Mouse (Mus musculus) urinary bladder, postnatal 14 days (tissue): ENCODE data around the gene Stub1.
A peak's percentile ranks its signal among the peaks of the same experiment; 100 is the strongest.
"Not testable (repeated sequence)": the region's sequence is repeated elsewhere in the genome, so short reads cannot be mapped to it uniquely, and the experiment has no call there.

Source experiments
- DNase-seq: peaks from one replicate; pipeline ENCODE4 v3.0.0; 2021; ENCODE audit warnings: low spot score

Stub1 gene

DNA sequence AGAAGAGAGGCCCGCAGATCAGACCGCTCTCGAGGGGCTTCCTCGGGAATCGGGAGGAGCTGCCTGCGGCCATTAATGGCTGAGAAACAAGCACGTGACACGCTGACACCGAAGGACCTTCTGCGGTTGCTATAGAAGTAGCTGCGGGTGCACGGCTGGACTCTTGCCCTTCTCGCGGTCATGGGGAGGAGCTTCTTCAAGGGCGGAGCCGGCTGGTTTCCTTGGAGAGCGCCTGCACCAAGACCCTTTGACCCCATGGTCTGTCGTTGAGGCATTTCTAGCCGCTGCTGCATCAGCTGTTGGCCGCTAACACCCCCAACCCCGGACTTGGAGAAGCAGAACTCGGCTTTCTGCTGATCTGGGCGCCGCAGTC lies at the start of gene Stub1:
Gene Stub1 (minus strand): TSS at position 114 of the 373 bp plus-strand sequence.
- DNase-seq, result peak; percentile 91

DNA sequence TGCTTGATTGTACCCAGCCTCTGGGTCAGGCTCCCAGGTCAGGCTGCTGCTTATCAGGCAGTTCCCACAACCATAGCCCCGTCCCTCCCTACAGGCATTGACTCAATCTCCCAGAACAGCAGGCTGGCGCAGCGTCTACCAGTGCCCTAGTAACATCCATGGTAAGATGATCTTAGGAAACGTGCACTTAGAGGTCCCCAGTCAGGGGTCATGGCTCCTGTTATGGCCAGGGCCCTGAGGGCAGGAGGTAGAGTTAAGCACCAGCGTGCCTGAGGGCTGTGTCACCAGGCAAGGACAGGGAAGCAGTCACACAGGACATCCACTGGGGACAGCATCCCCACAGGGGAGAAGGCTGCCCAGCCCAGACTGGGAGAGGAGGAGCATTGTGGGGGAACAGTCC lies 49.1 kb upstream of the Stub1 start:
- DNase-seq, result no peak

DNA sequence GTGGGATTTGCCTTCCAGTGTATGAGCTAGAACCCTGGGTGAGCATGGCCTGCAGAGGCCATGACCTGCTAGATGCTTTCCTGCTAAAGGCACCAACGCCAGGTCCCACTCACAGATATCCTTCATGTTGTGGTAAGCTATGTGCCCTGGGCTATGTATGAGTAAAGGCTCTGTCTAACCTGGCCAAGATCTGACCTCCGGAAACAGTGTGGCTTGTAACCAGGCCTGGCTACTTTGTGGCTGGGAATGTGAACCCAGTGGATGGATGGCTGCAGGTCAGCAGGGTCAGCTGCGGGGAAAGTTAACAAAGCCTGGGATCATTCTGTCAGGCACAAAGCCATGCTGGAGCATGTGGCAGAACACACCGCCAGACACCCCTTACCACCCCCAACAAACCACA lies 48.5 kb upstream of the Stub1 start:
- no peak for DNase-seq

DNA sequence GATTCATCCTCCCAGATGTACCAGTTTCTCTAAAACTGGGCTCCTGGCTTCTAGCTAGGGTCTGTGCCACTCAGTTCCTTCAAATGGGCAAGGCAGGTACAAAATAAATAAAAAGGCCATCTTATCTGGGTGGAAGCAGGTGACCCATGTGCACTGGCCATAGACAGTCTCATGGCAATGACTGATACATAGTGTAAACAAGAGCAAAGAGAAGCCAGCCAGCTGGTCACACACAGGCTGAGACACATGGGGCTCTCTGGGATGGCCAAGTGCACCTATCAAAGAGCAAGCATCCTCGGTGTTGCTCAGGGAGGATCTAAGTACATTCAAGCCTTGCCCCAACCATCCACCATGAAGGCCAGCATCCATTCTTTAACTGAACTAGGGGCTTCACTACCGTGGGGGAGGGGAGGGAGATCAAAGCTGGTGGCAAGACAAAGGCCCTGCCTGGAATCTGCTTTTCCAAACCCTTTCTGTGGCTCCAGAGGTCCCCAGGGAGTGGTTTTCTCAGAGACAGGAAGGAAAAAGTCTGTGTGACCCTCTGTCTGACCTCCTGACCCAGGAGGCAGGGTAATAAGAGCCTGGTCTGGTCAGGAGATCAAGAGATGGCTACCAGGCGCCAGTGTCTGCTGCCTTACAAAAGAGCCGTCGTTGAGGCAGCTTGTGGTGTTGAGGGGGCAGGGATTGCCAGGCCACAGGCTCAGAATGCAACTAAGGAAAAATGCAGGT lies 47.9 kb upstream of the Stub1 start:
- DNase-seq, result no peak

DNA sequence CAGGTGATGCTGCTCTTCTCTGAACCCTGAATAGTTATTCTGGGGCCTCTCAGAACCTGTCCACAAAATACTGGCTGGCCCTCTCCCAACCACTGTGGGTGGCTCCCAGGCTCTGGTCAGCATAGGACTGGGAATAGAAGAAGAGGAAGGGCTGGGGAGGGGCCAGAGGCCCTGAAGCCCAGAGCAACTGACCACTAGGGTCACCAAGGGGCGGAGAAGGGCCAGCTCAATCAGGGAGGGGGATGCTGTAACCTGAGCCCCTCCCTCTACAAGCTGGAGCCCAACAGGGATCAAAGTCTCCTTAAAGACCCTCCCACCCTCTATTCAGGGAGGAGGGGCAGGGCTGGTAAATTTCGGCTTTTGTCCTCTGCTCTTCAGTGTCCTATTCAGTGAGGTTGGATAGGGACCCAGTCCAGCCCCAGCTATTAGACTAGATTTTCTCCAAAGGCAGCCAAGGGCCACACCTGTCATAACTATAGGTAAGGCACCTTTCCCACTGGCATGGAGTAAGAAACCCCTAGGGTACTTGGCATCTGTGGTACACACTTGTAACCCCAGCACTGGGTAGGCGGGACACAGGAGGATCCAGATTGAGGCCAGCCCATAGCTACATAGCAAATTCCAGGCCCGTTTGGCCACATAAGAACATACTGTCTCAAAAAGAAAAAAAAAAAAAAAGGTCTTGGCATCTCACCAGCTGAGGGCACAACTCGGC lies 47.1 kb upstream of the Stub1 start, which contains the start of gene Wfikkn1:
Gene Wfikkn1 (minus strand): TSS at position 663 of the 715 bp plus-strand sequence.
- no peak for DNase-seq

DNA sequence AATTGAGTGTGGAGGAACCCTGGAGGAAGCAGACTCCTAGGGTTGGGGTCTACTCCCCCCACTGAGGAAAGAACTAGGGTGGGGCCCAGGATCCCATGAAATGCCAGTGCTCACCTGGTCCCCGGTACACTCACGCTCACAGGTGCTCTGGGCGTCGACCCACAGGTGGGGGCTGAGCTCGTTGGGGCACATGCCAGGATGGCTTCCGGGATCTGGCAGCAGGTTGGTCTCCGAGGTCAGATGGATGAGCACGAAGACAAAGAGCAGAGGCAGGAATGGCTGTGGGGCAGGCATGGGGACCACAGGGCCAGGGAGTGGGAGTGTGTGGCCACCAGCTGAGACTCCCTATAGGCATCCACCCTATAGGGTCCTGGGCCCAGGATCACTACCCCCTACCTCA lies 46.5 kb upstream of the Stub1 start:
- no peak for DNase-seq

DNA sequence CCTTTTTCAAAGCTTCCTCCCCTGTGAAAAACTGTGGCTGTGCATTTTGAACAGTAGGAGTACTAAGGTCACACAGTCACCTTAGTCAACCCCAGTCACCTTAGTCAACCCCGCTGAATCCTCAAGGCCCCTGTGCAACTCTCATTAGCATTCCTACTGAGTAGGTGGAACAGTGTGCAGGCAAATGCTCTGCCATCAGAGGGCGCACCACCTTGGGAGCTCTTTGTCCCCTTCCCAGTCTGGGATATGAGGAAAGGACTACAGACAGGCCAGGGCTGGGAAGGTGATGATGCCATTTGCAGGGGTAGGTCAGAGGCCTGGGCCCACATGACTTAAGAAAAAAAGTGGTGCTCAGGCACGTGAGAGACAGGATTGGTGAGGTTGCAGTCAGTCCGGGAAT lies 46.1 kb upstream of the Stub1 start:
- peak; percentile 46 for DNase-seq

DNA sequence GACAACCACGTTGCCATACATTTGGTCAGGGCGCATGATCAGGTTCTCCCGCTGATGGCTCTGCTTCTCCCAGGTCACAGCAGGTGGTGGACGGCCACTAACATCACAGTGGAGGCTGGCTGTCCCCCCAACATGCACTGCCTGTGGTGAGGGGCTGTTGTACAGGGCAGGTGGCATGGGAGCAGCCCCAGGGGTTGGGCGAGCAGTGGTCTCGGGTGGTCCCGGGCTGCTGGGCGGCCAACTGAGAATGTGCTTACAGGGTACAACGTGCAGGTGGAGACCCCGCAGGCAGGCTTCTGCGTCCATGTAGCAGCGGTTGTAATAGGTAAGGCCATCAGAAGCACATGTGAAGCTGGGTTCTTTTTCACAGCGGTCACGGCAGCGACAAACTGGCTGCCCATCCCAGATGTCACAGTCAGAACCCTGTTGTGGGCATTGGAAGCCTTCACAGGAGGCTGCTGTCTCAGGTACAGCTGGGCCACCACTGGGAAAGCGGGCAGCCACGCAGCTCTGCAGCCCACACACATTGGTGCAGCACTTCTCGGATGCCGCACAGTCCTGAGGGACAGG lies 45.5 kb upstream of the Stub1 start:
- no peak for DNase-seq

DNA sequence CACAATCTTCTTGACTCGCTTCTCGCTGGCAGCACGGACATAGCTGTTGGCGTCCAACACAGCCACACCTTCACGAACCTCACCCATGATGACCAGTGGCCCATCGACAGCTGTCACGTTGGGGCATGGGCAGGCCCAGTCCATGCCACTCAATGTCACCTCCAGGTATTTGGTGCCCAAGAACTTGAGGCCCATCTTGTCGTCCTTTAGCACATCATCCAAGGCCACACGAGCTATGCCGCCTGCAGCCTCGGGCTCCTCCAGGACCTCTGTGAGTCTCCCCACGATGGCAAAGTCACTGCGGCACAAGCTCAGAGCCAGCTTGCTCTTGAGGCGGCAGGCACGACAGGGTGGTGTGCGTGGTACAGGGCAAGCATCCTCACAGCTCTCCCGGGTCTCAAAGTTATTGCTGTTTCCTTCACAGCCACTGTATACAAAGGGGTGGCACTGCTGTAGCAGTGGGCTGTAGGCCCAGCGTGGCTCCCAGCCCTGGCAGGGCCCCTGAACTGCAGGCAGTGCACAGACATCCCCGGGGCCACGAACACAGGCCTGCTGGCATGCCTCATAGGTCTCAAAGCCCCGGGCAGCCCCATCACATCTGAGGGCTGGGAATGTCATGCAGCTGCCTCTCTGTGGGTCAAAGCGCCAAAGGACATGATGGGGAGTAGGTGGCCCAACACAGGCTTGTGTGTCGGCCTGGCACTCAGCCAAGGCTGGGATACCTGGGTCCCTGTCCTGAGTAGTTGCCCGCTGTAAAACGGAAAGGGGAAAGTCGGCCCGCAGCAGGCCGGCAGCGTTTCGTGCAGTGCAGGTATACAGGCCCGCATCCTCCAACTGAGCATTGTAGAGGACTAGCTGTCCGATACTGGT lies 44.8 kb upstream of the Stub1 start:
- DNase-seq, result no peak

DNA sequence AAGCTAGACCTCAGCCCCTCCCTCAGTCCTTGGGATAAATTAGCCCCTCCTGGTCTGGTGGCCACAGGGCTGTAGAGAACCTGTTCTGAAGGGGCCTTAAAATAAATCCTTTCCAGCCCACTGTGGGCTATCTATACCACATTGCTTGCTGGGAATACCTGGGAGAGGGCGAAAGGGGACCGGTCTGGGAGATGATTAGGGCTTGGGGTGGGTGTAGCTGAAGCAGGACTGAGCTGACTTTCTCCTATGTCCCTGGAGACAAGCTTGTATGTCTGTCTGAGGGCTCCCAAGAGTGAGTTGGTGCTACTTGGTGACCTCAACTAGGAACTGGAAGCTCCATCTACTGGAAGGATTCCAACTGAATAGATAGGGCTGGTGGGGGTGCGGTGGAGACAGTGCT lies 43.8 kb upstream of the Stub1 start:
- DNase-seq, result no peak

DNA sequence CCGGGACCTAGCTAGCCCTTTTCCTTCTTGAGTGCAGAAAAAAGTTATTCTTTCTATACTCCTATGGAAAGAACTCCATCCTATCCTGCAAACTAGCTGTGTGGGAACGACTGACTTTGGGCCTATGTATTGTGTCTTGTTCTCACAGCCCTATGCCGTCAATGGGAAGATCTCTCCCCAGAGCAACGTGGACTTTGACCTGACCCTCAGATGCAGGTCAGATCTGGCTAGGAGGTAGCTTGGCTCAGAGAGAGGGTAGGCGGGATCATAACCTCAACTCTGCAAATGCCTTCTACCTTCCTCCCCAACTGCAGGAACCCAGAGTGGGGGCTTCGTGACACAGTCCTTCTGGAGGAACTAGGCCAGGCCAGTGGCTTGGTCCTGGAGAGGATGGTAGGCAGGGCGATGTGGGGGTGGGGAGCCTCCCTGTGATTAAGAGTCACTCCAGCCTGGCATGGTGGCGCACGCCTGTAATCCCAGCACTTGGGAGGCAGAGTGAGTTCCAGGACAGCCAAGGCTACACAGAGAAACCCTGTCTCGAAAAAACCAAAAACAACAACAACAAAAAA lies 43.2 kb upstream of the Stub1 start:
- DNase-seq, result no peak

DNA sequence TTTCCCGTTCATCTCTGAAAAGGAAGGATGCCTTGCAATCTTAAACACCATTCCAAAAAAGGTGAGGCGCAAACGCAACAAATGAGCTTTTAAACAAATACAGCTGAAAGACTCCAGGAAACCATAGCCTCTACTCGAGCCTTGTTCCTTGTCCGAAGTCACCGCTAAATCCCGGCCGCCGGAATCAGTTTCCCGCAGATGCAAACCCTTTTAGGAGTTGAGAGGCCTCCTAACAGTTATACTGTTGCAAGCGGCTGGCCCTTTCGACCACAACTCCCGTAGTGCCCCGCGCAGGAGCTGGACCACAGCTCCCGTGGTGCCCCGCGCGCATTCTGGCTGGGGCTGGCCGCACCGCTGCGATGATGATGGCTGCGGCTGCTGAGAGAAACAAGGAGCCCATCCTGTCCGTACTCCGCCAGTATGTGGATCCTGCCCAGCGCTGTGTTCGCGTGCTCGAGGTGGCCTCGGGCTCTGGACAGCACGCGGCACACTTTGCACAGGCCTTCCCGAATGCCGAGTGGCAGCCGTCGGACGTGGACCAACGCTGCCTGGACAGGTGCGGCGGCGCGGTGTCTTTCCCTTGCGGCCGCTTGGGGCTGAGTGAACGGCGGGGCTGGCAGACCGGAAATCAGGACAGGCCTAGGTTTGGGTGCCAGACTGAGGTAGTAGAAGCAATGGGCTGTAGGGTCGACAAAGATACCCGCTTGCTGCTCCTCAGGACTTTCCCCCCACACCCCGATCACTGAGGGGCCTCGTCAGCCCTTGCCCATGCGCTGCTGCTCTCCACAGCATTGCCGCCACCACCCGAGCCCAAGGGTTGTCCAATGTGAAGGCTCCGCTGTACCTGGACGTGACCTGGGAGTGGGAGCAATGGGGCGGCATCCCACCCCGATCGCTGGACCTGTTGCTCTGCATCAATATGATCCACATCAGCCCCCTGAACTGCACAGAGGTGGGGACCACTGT lies 42.2 kb upstream of the Stub1 start:
- DNase-seq, result peak; percentile 89

DNA sequence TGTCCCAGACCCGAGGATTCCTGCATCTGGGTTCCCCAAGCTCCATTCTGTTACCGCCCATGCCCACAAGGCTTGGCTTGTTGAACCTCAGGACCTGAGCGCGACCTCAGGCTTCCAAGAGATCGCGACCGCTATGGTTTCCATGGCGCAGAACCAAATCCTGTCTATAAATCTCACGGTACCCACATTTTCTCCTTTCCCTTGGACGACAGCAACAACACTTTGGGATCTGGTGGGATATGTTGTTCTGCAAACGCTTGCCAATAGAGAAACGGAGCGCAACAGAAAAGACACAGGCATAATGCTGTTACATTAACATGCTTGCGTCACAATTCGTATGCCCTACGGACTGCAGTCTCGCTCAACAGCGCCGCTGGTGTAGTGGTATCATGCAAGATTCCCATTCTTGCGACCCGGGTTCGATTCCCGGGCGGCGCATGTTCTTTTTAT lies 41.5 kb upstream of the Stub1 start, which contains the start of gene Mettl26:
Gene Mettl26 (plus strand): TSS at position 354 of the 450 bp plus-strand sequence.
- peak; percentile 95 for DNase-seq

DNA sequence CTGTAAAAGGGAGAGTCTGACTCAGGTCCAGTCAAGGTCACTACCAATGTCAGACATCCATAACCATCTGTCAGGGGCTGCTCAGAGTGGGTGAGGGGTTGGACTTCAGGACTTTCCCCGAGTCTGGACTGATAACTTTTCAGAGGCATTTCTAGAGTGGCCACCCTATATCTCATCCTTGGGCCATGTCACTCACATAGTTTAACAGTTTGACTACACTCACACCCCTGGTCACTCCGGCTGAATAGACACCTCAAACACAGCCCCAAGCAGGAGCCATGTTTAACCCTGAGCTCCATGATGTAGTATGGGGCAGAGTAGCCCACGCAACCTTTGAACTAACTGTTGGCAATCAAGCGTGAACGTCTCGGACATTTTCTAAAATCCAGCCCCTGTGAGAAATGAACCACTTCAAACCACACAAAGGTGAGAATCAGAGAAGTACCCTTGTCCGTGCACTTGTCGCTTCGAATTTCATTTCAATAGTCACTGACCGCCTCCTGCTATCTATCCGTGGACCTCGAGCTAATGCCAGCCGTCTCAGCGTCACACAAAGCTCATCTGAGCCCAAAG lies 41.0 kb upstream of the Stub1 start:
- no peak for DNase-seq

DNA sequence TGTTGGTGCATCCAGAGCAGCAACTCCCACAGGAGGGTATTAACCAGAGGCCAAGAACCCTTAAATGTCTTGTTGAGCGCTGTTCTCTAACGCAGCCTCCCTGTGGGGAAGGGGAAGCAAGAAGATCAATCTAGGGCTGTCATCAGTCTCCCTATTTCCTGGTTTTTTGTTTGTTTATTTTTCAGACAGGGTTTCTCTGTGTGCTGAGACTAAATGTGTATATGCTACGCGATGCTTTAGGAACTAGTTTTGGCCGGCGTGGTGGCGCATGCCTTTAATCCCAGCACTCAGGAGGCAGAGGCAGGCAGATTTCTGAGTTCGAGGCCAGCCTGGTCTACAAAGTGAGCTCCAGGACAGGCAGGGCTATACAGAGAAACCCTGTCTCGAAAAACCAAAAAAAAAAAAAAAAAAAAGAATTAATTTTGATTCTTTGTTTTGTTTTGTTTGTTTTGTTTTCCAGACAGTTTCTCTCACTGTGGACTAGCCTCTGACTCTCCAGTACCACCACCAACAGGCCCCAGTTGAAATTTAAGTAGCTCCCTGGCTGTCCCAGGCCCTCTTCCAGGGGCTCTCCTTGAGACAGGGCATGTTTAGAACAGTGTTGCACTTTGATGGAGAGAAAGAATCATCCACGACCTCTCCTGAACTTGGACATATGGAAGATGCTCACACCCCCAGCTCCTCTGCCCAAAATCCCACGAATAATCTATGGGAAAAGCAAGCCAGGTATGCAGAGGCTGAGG lies 40.4 kb upstream of the Stub1 start:
- DNase-seq, result no peak

DNA sequence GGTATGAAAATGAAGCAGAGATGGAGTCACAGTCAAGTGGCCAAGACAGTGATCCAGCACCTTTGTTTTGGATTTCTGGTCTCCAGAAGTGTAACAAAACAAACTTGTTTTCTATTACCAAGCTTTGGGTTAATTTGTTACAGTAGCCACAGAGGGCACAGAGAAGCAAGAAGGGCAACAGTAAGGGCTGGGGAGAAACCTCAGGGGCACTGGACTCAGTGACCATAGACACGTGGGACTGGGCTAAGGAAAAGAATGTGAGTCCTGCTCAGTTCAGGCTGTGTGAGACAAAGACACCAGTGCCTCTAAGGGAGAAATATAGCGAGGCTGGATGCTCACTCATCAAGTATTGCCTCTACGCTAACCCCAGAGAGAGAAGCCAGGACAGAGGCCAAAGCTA lies 39.5 kb upstream of the Stub1 start:
- no peak for DNase-seq

DNA sequence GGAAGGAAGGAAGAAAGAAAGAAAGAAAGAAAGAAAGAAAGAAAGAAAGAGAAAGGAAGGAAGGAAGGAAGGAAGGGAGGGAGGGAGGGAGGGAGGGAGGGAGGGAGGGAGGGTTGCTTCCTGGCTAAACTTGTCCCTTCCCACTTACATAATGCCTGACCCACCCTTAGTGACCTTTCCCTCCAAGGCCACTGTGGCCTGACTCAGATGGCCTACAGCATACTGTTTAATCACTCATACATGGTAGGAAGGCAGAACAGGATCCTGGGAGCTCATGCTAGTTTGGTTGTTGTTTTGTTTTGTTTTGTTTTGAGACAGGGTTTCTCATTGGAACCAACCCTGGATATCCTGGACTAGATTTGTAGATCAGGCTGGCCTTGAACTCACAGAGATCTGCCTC lies 38.4 kb upstream of the Stub1 start:
- DNase-seq, result not testable (repeated sequence)

DNA sequence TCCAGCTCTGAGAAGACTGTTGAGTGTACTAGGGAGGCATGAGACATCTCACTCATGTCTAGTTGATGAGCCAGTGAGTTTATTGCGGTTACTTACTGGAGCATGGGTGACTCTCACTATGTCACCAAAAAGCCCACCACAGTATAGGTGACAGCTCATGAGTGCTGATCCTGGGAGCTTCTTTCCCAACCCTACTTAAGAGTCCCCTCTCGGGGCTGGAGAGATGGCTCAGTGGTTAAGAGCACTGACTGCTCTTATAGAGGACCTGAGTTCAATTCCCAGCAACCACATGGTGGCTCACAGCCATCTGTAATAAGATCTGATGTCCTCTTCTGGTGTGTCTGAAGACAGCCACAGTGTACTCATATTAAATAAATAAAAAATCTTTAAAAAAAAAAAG lies 36.8 kb upstream of the Stub1 start:
- no peak for DNase-seq

DNA sequence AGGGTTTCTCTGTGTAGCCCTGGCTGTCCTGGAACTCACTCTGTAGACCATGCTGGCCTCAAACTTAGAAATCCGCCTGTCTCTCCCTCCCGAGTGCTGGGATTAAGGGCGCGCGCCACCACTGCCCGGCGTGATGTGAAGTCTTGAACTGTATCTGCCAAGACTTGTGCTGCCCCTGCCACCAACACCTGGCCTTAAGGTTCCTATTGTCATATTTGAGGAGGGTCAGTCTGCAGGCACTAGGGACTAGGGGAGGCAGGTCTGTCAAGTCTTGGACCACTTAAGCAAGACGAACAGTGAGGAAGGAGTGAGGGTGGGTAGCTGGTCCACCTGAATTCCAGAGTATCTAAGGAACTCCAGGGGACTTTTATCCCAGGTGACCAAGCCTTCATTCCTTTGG lies 36.3 kb upstream of the Stub1 start:
- DNase-seq, result no peak
